In the genomic region with DNA sequence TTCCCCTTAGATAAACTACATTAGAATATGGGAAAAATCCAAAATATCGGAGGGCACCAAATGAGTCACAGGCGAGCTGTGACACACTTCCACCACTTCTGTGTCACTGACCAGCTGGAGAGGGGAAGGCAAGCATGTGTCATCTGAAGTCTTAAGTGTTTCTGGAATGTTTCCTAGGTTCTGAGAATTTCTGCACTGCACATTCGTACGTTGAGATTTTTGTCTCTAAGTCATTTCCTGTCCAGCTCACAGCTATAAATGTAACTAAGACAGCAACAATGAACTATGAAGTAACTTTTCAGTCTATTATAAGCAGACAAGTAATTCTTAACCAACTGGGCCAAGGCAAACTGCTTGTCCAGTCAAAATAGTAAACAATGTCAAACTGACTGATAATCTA, we compare ENCODE assay signal across 8 mouse cellular contexts. TPM values are rescaled to one million over a fixed set of nuclear protein-coding genes. Genes with fewer than 3 reads are reported as not detected.
DNase-seq lines count a peak whose midpoint lies in the region; ATAC-seq and TF ChIP-seq lines count a peak whose summit lies in the region.

No protein-coding gene starts in this region.

- H3K36me3 ChIP-seq in limb, embryonic 15.5 days = peaks cover 12% of the 10 kb centered on the region; the same call in 1 of the 2 replicates
- H3K36me3 ChIP-seq in limb, embryonic 10.5 days = peaks cover 87% of the 10 kb centered on the region
- no peaks in the 10 kb centered on the region for H3K36me3 ChIP-seq in intestine, embryonic 15.5 days
- H3K36me3 ChIP-seq in stomach, postnatal 0 days (ENCODE audit: control insufficient read depth, insufficient read depth, low read length) = peaks cover 3% of the 10 kb centered on the region; the same call in 1 of the 2 replicates

- TF ChIP-seq EP300 in stomach, postnatal 0 days (optimal IDR thresholded peaks at IDR 0.05) = no peak

- no peak for TF ChIP-seq CTCF in stomach, postnatal 0 days (IDR thresholded peaks at IDR 0.05; ENCODE audit: low read depth)

- WGBS in limb, embryonic 15.5 days = 60% methylated on average over 4 of the region's 4 CpGs
- WGBS in limb, embryonic 10.5 days = 92% methylated on average over 4 of the region's 4 CpGs
- 45% methylated on average over 4 of the region's 4 CpGs for WGBS in intestine, embryonic 15.5 days
- 40% methylated on average over 4 of the region's 4 CpGs for WGBS in stomach, postnatal 0 days

- DNase-seq in adrenal gland, postnatal 14 days = peak; percentile 42
- no peak for DNase-seq in adrenal gland, postnatal 10 days
- DNase-seq in limb, embryonic 10.5 days (ENCODE audit: low spot score) = no peak
- DNase-seq in stomach, postnatal 0 days (ENCODE audit: low spot score) = no peak
- DNase-seq in ovary, postnatal 36 days (ENCODE audit: low spot score) = no peak
- DNase-seq in gastrocnemius, postnatal 4 days (ENCODE audit: low spot score in 2 of 2) = no peak

- H3K4me2 ChIP-seq in limb, embryonic 15.5 days = no peak overlapping the region
- H3K4me2 ChIP-seq in intestine, embryonic 15.5 days (replicated peaks) = no peak overlapping the region
- H3K4me2 ChIP-seq in stomach, postnatal 0 days (replicated peaks; ENCODE audit: low read depth) = no peak overlapping the region

- no peak for ATAC-seq in limb, embryonic 15.5 days (ENCODE audit: insufficient number of reproducible peaks, low FRiP score, low TSS enrichment, low read depth)
- peak; percentile 28; the same call in 1 of the 2 replicates for ATAC-seq in intestine, embryonic 15.5 days
- peak; percentile 59; the same call in 1 of the 2 replicates for ATAC-seq in stomach, postnatal 0 days (ENCODE audit: low FRiP score, low TSS enrichment)

- H3K9me3 ChIP-seq in limb, embryonic 15.5 days = no peaks in the 10 kb centered on the region
- no peaks in the 10 kb centered on the region for H3K9me3 ChIP-seq in limb, embryonic 10.5 days (replicated peaks)
- H3K9me3 ChIP-seq in intestine, embryonic 15.5 days = no peaks in the 10 kb centered on the region
- H3K9me3 ChIP-seq in stomach, postnatal 0 days (ENCODE audit: control insufficient read depth, low read length) = no peaks in the 10 kb centered on the region

- H3K4me3 ChIP-seq in limb, embryonic 15.5 days = no peak overlapping the region
- no peak overlapping the region for H3K4me3 ChIP-seq in limb, embryonic 10.5 days
- H3K4me3 ChIP-seq in intestine, embryonic 15.5 days (replicated peaks) = no peak overlapping the region
- H3K4me3 ChIP-seq in stomach, postnatal 0 days (ENCODE audit: low read depth, low read length) = no peak overlapping the region

- H3K9ac ChIP-seq in limb, embryonic 15.5 days = no peak overlapping the region
- H3K9ac ChIP-seq in intestine, embryonic 15.5 days = no peak overlapping the region
- no peak overlapping the region for H3K9ac ChIP-seq in stomach, postnatal 0 days (ENCODE audit: low read length)

- no peaks in the 10 kb centered on the region for H3K4me1 ChIP-seq in limb, embryonic 15.5 days
- H3K4me1 ChIP-seq in limb, embryonic 10.5 days = no peaks in the 10 kb centered on the region
- no peaks in the 10 kb centered on the region for H3K4me1 ChIP-seq in intestine, embryonic 15.5 days (replicated peaks)
- H3K4me1 ChIP-seq in stomach, postnatal 0 days (replicated peaks; ENCODE audit: control insufficient read depth, insufficient read depth) = no peaks in the 10 kb centered on the region

- no peaks in the 10 kb centered on the region for H3K27me3 ChIP-seq in limb, embryonic 15.5 days
- no peaks in the 10 kb centered on the region for H3K27me3 ChIP-seq in limb, embryonic 10.5 days (ENCODE audit: low read depth, poor library complexity, severe bottlenecking)
- H3K27me3 ChIP-seq in intestine, embryonic 15.5 days (replicated peaks) = no peaks in the 10 kb centered on the region
- H3K27me3 ChIP-seq in stomach, postnatal 0 days (ENCODE audit: control insufficient read depth, insufficient read depth, low read length) = no peaks in the 10 kb centered on the region

- H3K27ac ChIP-seq in limb, embryonic 15.5 days = 0 out of 2 replicates have a peak overlapping the region, but pooled peaks have one; percentile 8
- no peak overlapping the region for H3K27ac ChIP-seq in limb, embryonic 10.5 days
- H3K27ac ChIP-seq in intestine, embryonic 15.5 days = 0 out of 2 replicates have a peak overlapping the region, but pooled peaks have one; percentile 34
- H3K27ac ChIP-seq in stomach, postnatal 0 days (replicated peaks) = 0 out of 2 replicates have a peak overlapping the region, but pooled peaks have one; percentile 36

RNA-seq across cellular contexts. Expression of a gene that starts 37.9 kb away (rescaled TPM):
- 140 and 148 TPM in 2 replicates for total RNA-seq in adrenal gland, postnatal 14 days (2021)
- total RNA-seq in adrenal gland, postnatal 10 days (2021) = 100 to 1,000 TPM; 160 to 178 TPM
- 136 and 155 TPM in 2 replicates for polyA plus RNA-seq in limb, embryonic 15.5 days (2015; fragmentation: Nextera tagmentation; extraction: Ambion mirVana)
- polyA plus RNA-seq in limb, embryonic 10.5 days (2016; fragmentation: Nextera tagmentation; extraction: Ambion mirVana) = 118 and 128 TPM in 2 replicates
- polyA plus RNA-seq in intestine, embryonic 15.5 days (2015; fragmentation: Nextera tagmentation; extraction: Ambion mirVana) = 163 and 169 TPM in 2 replicates
- polyA plus RNA-seq in stomach, postnatal 0 days (2015; fragmentation: Nextera tagmentation; extraction: Ambion mirVana) = 176 and 189 TPM in 2 replicates
- 100 to 1,000 TPM; 210 to 227 TPM for total RNA-seq in gastrocnemius, postnatal 4 days (2021)
